ENCODE assay signal across 22 mouse cellular contexts in the genomic region with DNA sequence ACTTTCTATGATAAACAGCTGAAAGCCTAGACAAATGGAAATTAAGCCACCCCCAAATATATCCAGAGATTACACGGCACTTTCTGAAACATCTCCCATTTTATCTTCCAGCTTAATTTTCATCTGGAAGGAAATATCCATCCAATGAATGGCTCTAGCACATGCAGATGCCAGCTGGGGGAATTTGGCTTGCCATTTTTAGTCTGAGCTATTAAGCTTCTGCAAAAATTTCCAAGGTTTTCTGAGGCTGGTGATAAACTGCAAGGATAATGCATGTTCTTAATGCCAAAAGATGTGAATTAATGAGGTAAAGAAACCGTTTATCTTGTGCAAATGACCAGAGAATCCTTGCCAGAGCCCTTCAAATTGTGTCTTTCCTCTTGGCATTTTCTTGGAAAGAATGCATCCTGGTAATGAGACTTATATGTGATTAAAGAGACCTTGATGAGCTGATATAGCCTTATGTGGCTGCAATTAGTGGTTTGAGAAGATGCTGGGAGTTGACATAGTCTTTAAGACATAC.
DNase-seq lines count a peak whose midpoint lies in the region; ATAC-seq and TF ChIP-seq lines count a peak whose summit lies in the region.
"Had no signal": no experiment of that assay in that cellular context is flagged by ENCODE, and none has a peak within 500 bp of the region (broad histone marks: within the 10 kb centered on the region; RNA-seq: fewer than 3 reads in every experiment).

No protein-coding gene starts in this region.

- no peak overlapping the region for H3K4me2 ChIP-seq in forebrain, postnatal 0 days (ENCODE audit: low read depth)
- H3K4me2 ChIP-seq in forebrain, embryonic 11.5 days (ENCODE audit: low read depth, low read length, severe bottlenecking): no peak overlapping the region
- H3K4me2 ChIP-seq: forebrain, embryonic 15.5 days; heart, embryonic 11.5 days; hindbrain, embryonic 12.5 days; hindbrain, embryonic 15.5 days had no signal

- no peak overlapping the region for H3K9ac ChIP-seq in forebrain, postnatal 0 days
- H3K9ac ChIP-seq in forebrain, embryonic 11.5 days (ENCODE audit: low read length): no peak overlapping the region
- H3K9ac ChIP-seq: forebrain, embryonic 15.5 days; hindbrain, embryonic 12.5 days; hindbrain, embryonic 15.5 days had no signal

- no peaks in the 10 kb centered on the region for H3K9me3 ChIP-seq in forebrain, postnatal 0 days (ENCODE audit: low read length)
- H3K9me3 ChIP-seq in forebrain, embryonic 11.5 days (ENCODE audit: control insufficient read depth, low read length): no peaks in the 10 kb centered on the region
- H3K9me3 ChIP-seq: forebrain, embryonic 15.5 days; hindbrain, embryonic 12.5 days; hindbrain, embryonic 15.5 days had no signal

- no peaks in the 10 kb centered on the region for H3K27me3 ChIP-seq in forebrain, postnatal 0 days (ENCODE audit: insufficient read depth, low read length)
- H3K27me3 ChIP-seq in forebrain, embryonic 11.5 days (ENCODE audit: control insufficient read depth, insufficient read depth, low read length): no peaks in the 10 kb centered on the region
- H3K27me3 ChIP-seq: forebrain, embryonic 15.5 days; hindbrain, embryonic 12.5 days; hindbrain, embryonic 15.5 days had no signal

- no peak overlapping the region for H3K27ac ChIP-seq in forebrain, postnatal 0 days (ENCODE audit: low read depth, low read length)
- no peak overlapping the region for H3K27ac ChIP-seq in forebrain, embryonic 11.5 days (ENCODE audit: low read depth, low read length)
- H3K27ac ChIP-seq: forebrain, embryonic 15.5 days; heart, adult 2 months; hindbrain, embryonic 12.5 days; hindbrain, embryonic 15.5 days had no signal

- no peaks in the 10 kb centered on the region for H3K4me1 ChIP-seq in forebrain, postnatal 0 days (ENCODE audit: insufficient read depth)
- H3K4me1 ChIP-seq in forebrain, embryonic 11.5 days (replicated peaks; ENCODE audit: control insufficient read depth, insufficient read depth, low read length): no peaks in the 10 kb centered on the region
- H3K4me1 ChIP-seq: hindbrain, embryonic 15.5 days had no signal

- no peak for TF ChIP-seq POLR2A in brain, embryonic 14.5 days (IDR thresholded peaks at IDR 0.05; ENCODE audit: borderline replicate concordance, extremely low read depth, insufficient read depth, insufficient read length, poor library complexity, severe bottlenecking)

- H3K4me3 ChIP-seq in forebrain, postnatal 0 days (ENCODE audit: low read depth, low read length): no peak overlapping the region
- H3K4me3 ChIP-seq in forebrain, embryonic 11.5 days (ENCODE audit: low read depth, low read length): no peak overlapping the region
- H3K4me3 ChIP-seq: forebrain, embryonic 15.5 days; heart, adult 2 months; hindbrain, embryonic 12.5 days; hindbrain, embryonic 15.5 days had no signal

- H3K36me3 ChIP-seq in forebrain, postnatal 0 days (ENCODE audit: insufficient read depth): no peaks in the 10 kb centered on the region
- no peaks in the 10 kb centered on the region for H3K36me3 ChIP-seq in forebrain, embryonic 11.5 days (ENCODE audit: control insufficient read depth, insufficient read depth, low read length)
- H3K36me3 ChIP-seq: forebrain, embryonic 15.5 days; hindbrain, embryonic 12.5 days; hindbrain, embryonic 15.5 days had no signal

- no peak for TF ChIP-seq CTCF in forebrain, postnatal 0 days (IDR thresholded peaks at IDR 0.05; ENCODE audit: low read depth)
- no peak for TF ChIP-seq CTCF in brain, embryonic 14.5 days (IDR thresholded peaks at IDR 0.05; ENCODE audit: borderline replicate concordance, extremely low read depth, insufficient read depth, insufficient read length)

- peak; percentile 24 for DNase-seq in forebrain, postnatal 0 days
- DNase-seq in forebrain, embryonic 11.5 days (ENCODE audit: low spot score): no peak
- peak; percentile 13 for DNase-seq in layer of hippocampus, adult 9-11 months
- DNase-seq in layer of hippocampus, postnatal 25 days (ENCODE audit: extremely low spot score in 1 of 2, low spot score in 1 of 2): no peak
- DNase-seq in brain, adult 2 months (ENCODE audit: low read depth, low spot score): peak; percentile 67
- DNase-seq in brain, embryonic 14.5 days (ENCODE audit: low read depth): peak; percentile 76
- no peak for DNase-seq in adrenal gland, postnatal 10 days
- DNase-seq in heart, adult 9 months (ENCODE audit: low spot score in 2 of 2): no peak
- DNase-seq: adrenal gland, adult 2 months; adrenal gland, postnatal 36 days; cerebellum, adult 18-20 months; cerebellum, adult 9-10 months; cerebellum, postnatal 14 days; gastrocnemius, postnatal 10 days; gastrocnemius, postnatal 36 days; heart, adult 2 months had no signal

- WGBS in forebrain, postnatal 0 days: 38% methylated on average over 2 of the region's 2 CpGs
- 73% methylated on average over 2 of the region's 2 CpGs for WGBS in forebrain, embryonic 11.5 days

- ATAC-seq in forebrain, postnatal 0 days: peak; percentile 29; the same call in 1 of the 2 replicates
- no peak for ATAC-seq in forebrain, embryonic 11.5 days (replicated peaks; ENCODE audit: low FRiP score)
- ATAC-seq: CD4-positive, CD25-positive, alpha-beta regulatory T cell, adult 4 months; forebrain, embryonic 15.5 days; intestine, postnatal 0 days had no signal

Comparison
In these comparisons a context has a peak if more than half of its experiments do, and no peak if none do; other contexts are left out.
1. DNase-seq: peak in forebrain, postnatal 0 days (single experiment), layer of hippocampus, adult 9-11 months (single experiment), brain, adult 2 months (single experiment) and brain, embryonic 14.5 days (single experiment); none in forebrain, embryonic 11.5 days (single experiment), layer of hippocampus, postnatal 25 days (0 of 2), adrenal gland, postnatal 10 days (single experiment) and heart, adult 9 months (0 of 2).